Mouse (Mus musculus): ENCODE measurements around the gene Rcan2. TPM values are rescaled to one million over a fixed set of nuclear protein-coding genes. Genes with fewer than 3 reads are reported as not detected.

Rcan2 gene
- polyA plus RNA-seq (2017; shearing (Covaris generic)) = not detected

DNA sequence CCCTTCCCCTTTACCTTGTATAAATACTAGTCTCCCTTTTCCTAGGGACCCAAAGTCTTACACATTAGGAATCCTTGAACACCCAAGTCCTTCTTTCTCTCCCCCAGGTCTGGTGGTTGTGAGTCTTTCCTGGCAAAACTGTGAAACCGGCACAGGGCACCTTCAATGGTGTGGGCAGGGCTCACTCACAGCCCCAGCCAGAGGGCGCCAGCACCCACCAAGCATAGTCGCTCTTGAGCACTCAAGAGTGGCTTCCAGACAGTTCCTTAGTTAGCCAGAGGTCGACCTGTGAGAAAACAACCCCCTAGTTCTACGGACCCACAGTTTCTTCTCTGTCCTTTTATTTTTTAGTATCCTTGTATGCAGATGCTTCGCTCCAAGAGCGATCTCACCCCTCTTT lies at the start of gene Rcan2:
Rcan2 (plus strand) TSS at position 275 of the 400 bp plus-strand sequence.

DNA sequence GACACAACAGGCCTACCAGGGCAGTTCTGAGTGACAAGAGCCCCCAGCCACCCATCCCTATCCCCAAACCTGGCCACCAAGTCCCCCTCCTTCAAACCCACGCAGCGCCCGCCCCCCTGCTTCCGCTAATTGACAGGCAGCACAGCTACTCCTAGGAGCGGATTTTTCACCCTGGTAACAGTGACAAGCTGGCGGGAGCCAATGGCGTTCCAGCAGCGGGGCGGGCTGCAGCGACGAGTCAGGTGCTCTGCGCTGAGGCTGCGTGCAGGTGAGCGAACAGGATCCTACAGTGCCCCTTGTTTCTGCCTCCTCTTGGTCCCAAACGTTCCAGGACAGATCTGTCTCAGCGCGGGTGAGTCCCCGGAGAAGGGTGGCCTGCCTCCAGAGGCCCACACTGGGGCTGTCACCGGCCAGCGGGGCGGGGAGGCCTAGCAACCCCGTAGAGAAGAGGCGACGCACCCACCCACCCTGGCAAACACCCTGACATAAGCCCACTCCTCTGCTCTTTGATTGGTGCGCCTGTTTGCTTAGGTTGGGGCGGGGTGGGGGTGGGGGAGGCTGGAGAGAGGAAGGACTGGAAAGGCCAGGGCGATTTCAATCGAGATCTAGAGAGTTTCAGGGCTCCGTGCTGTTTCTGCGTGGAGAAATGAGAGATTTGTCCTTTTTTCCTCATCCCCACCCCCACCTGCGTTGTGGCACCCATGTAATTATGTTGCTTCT lies 277.6 kb downstream of the Rcan2 start, which contains the start of gene Enpp5:
Enpp5 (plus strand) TSS at position 183 of the 720 bp plus-strand sequence.

Other genes starting within 250 kb of the Rcan2 start
- 0.28 TPM for gene Pla2g7, start 233.3 kb upstream of the Rcan2 start, polyA plus RNA-seq (2017; shearing (Covaris generic))
- not detected for gene Tdrd6, start 171.1 kb upstream of the Rcan2 start, polyA plus RNA-seq (2017; shearing (Covaris generic))
- gene Slc25a27, start 134.1 kb upstream of the Rcan2 start, polyA plus RNA-seq (2017; shearing (Covaris generic)) = 12.9 TPM
- gene Cyp39a1, start 133.9 kb upstream of the Rcan2 start, polyA plus RNA-seq (2017; shearing (Covaris generic)) = 3.6 TPM